Mouse (Mus musculus) mouse embryonic stem cell (cell line): ENCODE measurements around the gene Birc2.

Source experiments
- in situ Hi-C, 2 experiments: fragments of 300-500 bp; cut with MboI; formaldehyde crosslinking; loops; 1 replicate in 1 of 2; 3 replicates in 1 of 2; pipeline ENCODE4 v1.14.3; 2019 to 2020; ENCODE audit warnings: low sequenced_read_pairs in 2 of 2, low pct_unique_long_range_greater_than_20kb in 1 of 2, mixed read lengths in 1 of 2; ENCODE audit not compliant: unreplicated experiment in 1 of 2

The Birc2 gene

GRCm38 (mm10) chr9:7796129-7796864, 40.6 kb downstream of the Birc2 start:
- in situ Hi-C loops, result no loop called here

GRCm38 (mm10) chr9:7795581-7795980, 41.3 kb downstream of the Birc2 start:
- in situ Hi-C loops, result no loop called here

- in situ Hi-C loops, result no loop called here
These were observed 43.3 kb downstream of the Birc2 start for GRCm38 (mm10) chr9:7793561-7793960.

GRCm38 (mm10) chr9:7790580-7791084, 46.2 kb downstream of the Birc2 start:
- in situ Hi-C loops, result no loop called here

GRCm38 (mm10) chr9:7789764-7790575, 46.9 kb downstream of the Birc2 start:
- in situ Hi-C loops, result no loop called here

- in situ Hi-C loops, result no loop called here
These were observed 48.5 kb downstream of the Birc2 start for GRCm38 (mm10) chr9:7788411-7788810.

- in situ Hi-C loops, result no loop called here
These were observed 50.8 kb downstream of the Birc2 start for GRCm38 (mm10) chr9:7786086-7786485.

GRCm38 (mm10) chr9:7785396-7785795, 51.5 kb downstream of the Birc2 start:
- in situ Hi-C loops, result no loop called here

GRCm38 (mm10) chr9:7784615-7785012, 52.2 kb downstream of the Birc2 start:
- in situ Hi-C loops, result no loop called here

- in situ Hi-C loops, result no loop called here
These were observed 52.8 kb downstream of the Birc2 start for GRCm38 (mm10) chr9:7783823-7784614.

GRCm38 (mm10) chr9:7780250-7781150, 56.4 kb downstream of the Birc2 start:
- in situ Hi-C loops, result no loop called here

- in situ Hi-C loops, result no loop called here
These were observed 57.1 kb downstream of the Birc2 start for GRCm38 (mm10) chr9:7779786-7780185.

GRCm38 (mm10) chr9:7778771-7779170, 58.1 kb downstream of the Birc2 start:
- in situ Hi-C loops, result no loop called here

GRCm38 (mm10) chr9:7777652-7778051, 59.2 kb downstream of the Birc2 start:
- in situ Hi-C loops, result no loop called here

GRCm38 (mm10) chr9:7776940-7777339, 59.9 kb downstream of the Birc2 start:
- in situ Hi-C loops, result no loop called here

GRCm38 (mm10) chr9:7775986-7776385, 60.9 kb downstream of the Birc2 start:
- in situ Hi-C loops, result no loop called here

- in situ Hi-C loops, result no loop called here
These were observed 61.9 kb downstream of the Birc2 start for GRCm38 (mm10) chr9:7775011-7775410.

GRCm38 (mm10) chr9:7774538-7774937, 62.3 kb downstream of the Birc2 start:
- in situ Hi-C loops, result no loop called here
